Mouse (Mus musculus): ENCODE measurements around the gene Nckipsd.

The Nckipsd gene

GRCm38 (mm10) chr9:108845390-108845789 lies 37.2 kb downstream of the Nckipsd start:
- DNase-seq (ENCODE audit: low read depth, low spot score), result no peak

- DNase-seq (ENCODE audit: low read depth, low spot score), result no peak
These were observed 39.2 kb downstream of the Nckipsd start for GRCm38 (mm10) chr9:108847374-108847773.

- no peak for DNase-seq (ENCODE audit: low read depth, low spot score)
These were observed 40.3 kb downstream of the Nckipsd start for GRCm38 (mm10) chr9:108848419-108848818.

GRCm38 (mm10) chr9:108852976-108853375 lies 44.8 kb downstream of the Nckipsd start, which contains the start of gene Slc26a6:
Gene Slc26a6, plus strand, starts transcription at chr9:108853283.
- DNase-seq (ENCODE audit: low read depth, low spot score), result no peak

GRCm38 (mm10) chr9:108853635-108854240 lies 45.6 kb downstream of the Nckipsd start:
- peak; percentile 82 for DNase-seq (ENCODE audit: low read depth, low spot score)

- peak; percentile 70 for DNase-seq (ENCODE audit: low read depth, low spot score)
These were observed 46.1 kb downstream of the Nckipsd start for GRCm38 (mm10) chr9:108854241-108854696.

GRCm38 (mm10) chr9:108855335-108855734 lies 47.2 kb downstream of the Nckipsd start:
- no peak for DNase-seq (ENCODE audit: low read depth, low spot score)

- no peak for DNase-seq (ENCODE audit: low read depth, low spot score)
These were observed 50.8 kb downstream of the Nckipsd start for GRCm38 (mm10) chr9:108858792-108859527.

Measured in WW6 (cell line).